Mouse (Mus musculus) layer of hippocampus, postnatal 25 days (tissue): ENCODE data around the gene Ribc1. TPM values are rescaled to one million over a fixed set of nuclear protein-coding genes. Genes with fewer than 3 reads are reported as not detected.

Experiments
- DNase-seq, 2 experiments: peaks; one replicate each; pipeline ENCODE4 v3.0.0; 2022; ENCODE audit warnings: mixed read lengths in 2 of 2, low spot score in 1 of 2; ENCODE audit errors: extremely low spot score in 1 of 2
- total RNA-seq, 2 experiments: library from RNA; stranded (reverse); gene quantifications; 2 replicates each; pipeline ENCODE4 v1.2.3; 2021

The Ribc1 gene
- under 1 TPM; 0.40 to 0.42 TPM for total RNA-seq

- peak; percentile 56 to 68 for DNase-seq
Measured at GRCm38 (mm10) chrX:152016151-152017145, at the start of gene Ribc1, which contains the start of gene Smc1a. TSS of gene Ribc1 (minus strand) at chrX:152016295. TSS of gene Smc1a (plus strand) at chrX:152016428.

- DNase-seq: no peak
Measured at GRCm38 (mm10) chrX:152065674-152066073, 49.6 kb upstream of the Ribc1 start.

- no peak for DNase-seq
Measured at GRCm38 (mm10) chrX:152054094-152054493, 38.0 kb upstream of the Ribc1 start.

- DNase-seq: no peak
Measured at GRCm38 (mm10) chrX:152052546-152052945, 36.5 kb upstream of the Ribc1 start.

GRCm38 (mm10) chrX:152047230-152047629, 31.1 kb upstream of the Ribc1 start:
- no peak for DNase-seq

GRCm38 (mm10) chrX:152039865-152040264, 23.8 kb upstream of the Ribc1 start:
- no peak for DNase-seq

GRCm38 (mm10) chrX:152019294-152019693, 3.2 kb upstream of the Ribc1 start:
- no peak for DNase-seq

GRCm38 (mm10) chrX:152017186-152017585, 1.1 kb upstream of the Ribc1 start:
- DNase-seq: no peak

GRCm38 (mm10) chrX:152015752-152016150, 344 bp downstream of the Ribc1 start:
- no peak for DNase-seq

GRCm38 (mm10) chrX:152007863-152008262, 8.2 kb downstream of the Ribc1 start:
- no peak for DNase-seq

GRCm38 (mm10) chrX:152002865-152003264, 13.2 kb downstream of the Ribc1 start:
- no peak for DNase-seq

GRCm38 (mm10) chrX:152001737-152002710, 14.1 kb downstream of the Ribc1 start, which contains the start of gene Hsd17b10:
TSS of gene Hsd17b10 (plus strand) at chrX:152001845.
- DNase-seq: peak; percentile 42 to 62

- DNase-seq: no peak
Measured at GRCm38 (mm10) chrX:152001182-152001684, 14.9 kb downstream of the Ribc1 start.

GRCm38 (mm10) chrX:151999006-151999710, 16.9 kb downstream of the Ribc1 start:
- DNase-seq: no peak

Other genes with a start within 250 kb of the Ribc1 start
- gene Huwe1, start 215.5 kb downstream of the Ribc1 start, total RNA-seq: 100 to 1,000 TPM; 236 to 293 TPM
- gene Hsd17b10, start 14.4 kb downstream of the Ribc1 start, total RNA-seq: 10 to 100 TPM; 50.6 to 52.6 TPM
- 10 to 100 TPM; 48.1 to 53.8 TPM for gene Smc1a, start 133 bp upstream of the Ribc1 start, total RNA-seq
- 100 to 1,000 TPM; 157 to 181 TPM for gene Iqsec2, start 128.0 kb upstream of the Ribc1 start, total RNA-seq
- gene Kdm5c, start 216.7 kb upstream of the Ribc1 start, total RNA-seq: 10 to 100 TPM; 49.7 to 60.1 TPM